Mouse (Mus musculus): ENCODE measurements around the gene Olfr1150-ps1. TPM values are rescaled to one million over a fixed set of nuclear protein-coding genes. Genes with fewer than 3 reads are reported as not detected.

The Olfr1150-ps1 gene
- polyA plus RNA-seq (2016; fragmentation: Nextera tagmentation; extraction: Ambion mirVana), result not detected in 2 replicates

GRCm38 (mm10) chr2:87843693-87844092, at the start of gene Olfr1150-ps1:
TSS of gene Olfr1150-ps1 (plus strand) at chr2:87843993.
- Histone ChIP-seq H3K27ac (no peak within 1 kb of the TSS), H3K36me3 (no peaks in the 10 kb centered on the region), H3K4me3 (no peak within 1 kb of the TSS), H3K27me3 (ENCODE audit: insufficient read depth, poor library complexity, severe bottlenecking) (no peaks in the 10 kb centered on the region), H3K9me3 (no peaks in the 10 kb centered on the region), H3K4me1 (replicated peaks) (no peaks in the 10 kb centered on the region)
- WGBS, result 86% methylated on average over 1 of the region's 1 CpGs
- no peak for DNase-seq (ENCODE audit: low spot score)

DNA sequence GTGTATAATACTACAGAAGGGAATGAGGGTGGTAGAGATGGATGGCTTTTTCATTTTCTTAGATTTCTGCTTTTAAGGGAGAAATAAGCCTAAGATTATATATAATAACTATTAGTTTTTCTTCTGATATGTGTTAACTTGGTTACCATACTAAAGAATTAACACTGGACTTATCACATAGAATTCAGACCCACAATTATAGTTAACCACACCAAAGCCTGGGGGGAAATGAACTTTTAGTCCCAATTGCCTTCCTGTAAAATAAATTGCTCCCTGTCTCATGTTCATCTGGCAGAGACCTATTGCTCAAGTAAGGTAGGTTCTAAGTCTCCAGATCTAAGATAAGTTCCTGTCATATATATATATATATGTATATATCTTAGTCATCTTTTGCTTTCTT, 43.5 kb upstream of the Olfr1150-ps1 start, which contains the start of gene Olfr1143:
Gene Olfr1143, plus strand, starts transcription at position 301 of the 400 bp plus-strand sequence.
- H3K27me3 ChIP-seq (ENCODE audit: insufficient read depth, poor library complexity, severe bottlenecking), result no peaks in the 10 kb centered on the region
- no peaks in the 10 kb centered on the region for H3K36me3 ChIP-seq
- H3K9me3 ChIP-seq, result no peaks in the 10 kb centered on the region
- H3K4me1 ChIP-seq (replicated peaks), result no peaks in the 10 kb centered on the region
- no peak within 1 kb of the TSS for H3K4me3 ChIP-seq
- no peak for DNase-seq (ENCODE audit: low spot score)
- no peak within 1 kb of the TSS for H3K27ac ChIP-seq

- Histone ChIP-seq H3K36me3 (no peaks in the 10 kb centered on the region), H3K4me1 (replicated peaks) (no peaks in the 10 kb centered on the region), H3K27ac (no peak within 1 kb of the TSS), H3K4me3 (no peak within 1 kb of the TSS), H3K9me3 (no peaks in the 10 kb centered on the region), H3K27me3 (ENCODE audit: insufficient read depth, poor library complexity, severe bottlenecking) (no peaks in the 10 kb centered on the region)
- DNase-seq (ENCODE audit: low spot score), result no peak
- WGBS, result 81% methylated on average over 1 of the region's 1 CpGs
These were observed 34.3 kb upstream of the Olfr1150-ps1 start, which contains the start of gene Olfr1145 for GRCm38 (mm10) chr2:87809522-87809921. TSS of gene Olfr1145 (plus strand) at chr2:87809822.

- WGBS, result 93% methylated on average over 1 of the region's 1 CpGs
- no peaks in the 10 kb centered on the region for H3K4me1 ChIP-seq (replicated peaks)
- no peaks in the 10 kb centered on the region for H3K9me3 ChIP-seq
These were observed 13.6 kb upstream of the Olfr1150-ps1 start, which contains the start of gene Olfr1148 for GRCm38 (mm10) chr2:87830233-87830632. TSS of gene Olfr1148 (plus strand) at chr2:87830533.

DNA sequence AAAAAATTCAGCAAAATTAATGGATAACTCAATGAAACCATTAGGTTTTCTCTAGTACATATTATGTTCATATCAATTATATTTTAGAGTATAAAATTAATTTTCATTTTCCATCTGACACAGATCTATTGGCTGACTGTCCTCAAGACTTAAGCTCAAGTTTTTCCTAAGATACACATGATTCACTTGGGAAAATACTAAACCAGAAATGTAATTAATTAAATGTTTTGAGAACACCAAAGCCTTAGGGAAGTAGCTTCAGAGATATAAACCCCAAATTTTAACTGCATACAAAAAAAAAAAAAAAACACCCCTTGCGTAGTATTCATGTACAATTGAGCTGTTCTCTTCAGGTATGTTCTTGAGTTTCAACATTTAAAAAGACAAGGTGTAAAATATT, 11.8 kb downstream of the Olfr1150-ps1 start, which contains the start of gene Olfr1151:
Gene Olfr1151, plus strand, starts transcription at position 301 of the 400 bp plus-strand sequence.
- no peak for DNase-seq (ENCODE audit: low spot score)
- H3K36me3 ChIP-seq, result no peaks in the 10 kb centered on the region
- H3K27ac ChIP-seq, result no peak within 1 kb of the TSS
- no peaks in the 10 kb centered on the region for H3K4me1 ChIP-seq (replicated peaks)
- H3K27me3 ChIP-seq (ENCODE audit: insufficient read depth, poor library complexity, severe bottlenecking), result no peaks in the 10 kb centered on the region
- WGBS, result 91% methylated on average over 1 of the region's 1 CpGs
- H3K9me3 ChIP-seq, result no peaks in the 10 kb centered on the region
- no peak within 1 kb of the TSS for H3K4me3 ChIP-seq

More at GRCm38 (mm10) chr2:87830233-87830632, 13.6 kb upstream of the Olfr1150-ps1 start, which contains the start of gene Olfr1148:
- no peak for DNase-seq (ENCODE audit: low spot score)
- no peaks in the 10 kb centered on the region for H3K36me3 ChIP-seq
- H3K27me3 ChIP-seq (ENCODE audit: insufficient read depth, poor library complexity, severe bottlenecking), result no peaks in the 10 kb centered on the region
- no peak within 1 kb of the TSS for H3K27ac ChIP-seq
- no peak within 1 kb of the TSS for H3K4me3 ChIP-seq

DNA sequence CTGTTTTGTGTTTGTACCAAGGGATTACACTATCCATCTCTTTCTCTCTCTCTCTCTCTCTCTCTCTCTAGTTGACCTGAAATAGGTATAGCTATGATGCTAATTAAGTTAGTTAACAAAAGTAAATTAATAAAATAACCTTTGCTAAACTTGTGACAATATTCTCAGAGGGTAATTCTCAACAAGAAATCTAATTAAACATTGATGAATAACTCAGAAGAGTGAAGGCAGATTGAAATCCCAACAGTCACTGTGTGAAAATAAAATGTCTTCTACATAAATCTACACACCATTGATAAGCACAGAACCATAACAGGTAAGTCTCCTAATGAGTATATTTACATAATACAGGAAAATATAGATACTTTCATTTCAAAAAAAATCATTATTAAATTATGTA, 22.4 kb downstream of the Olfr1150-ps1 start, which contains the start of gene Olfr1152:
Gene Olfr1152, plus strand, starts transcription at position 301 of the 400 bp plus-strand sequence.
- Histone ChIP-seq H3K4me1 (replicated peaks) (no peaks in the 10 kb centered on the region), H3K27me3 (ENCODE audit: insufficient read depth, poor library complexity, severe bottlenecking) (no peaks in the 10 kb centered on the region), H3K36me3 (no peaks in the 10 kb centered on the region), H3K27ac (no peak within 1 kb of the TSS), H3K9me3 (no peaks in the 10 kb centered on the region), H3K4me3 (no peak within 1 kb of the TSS)
- DNase-seq (ENCODE audit: low spot score), result no peak

GRCm38 (mm10) chr2:87894662-87895061, 50.9 kb downstream of the Olfr1150-ps1 start, which contains the start of gene Olfr1153:
TSS of gene Olfr1153 (plus strand) at chr2:87894962.
- Histone ChIP-seq H3K4me3 (no peak within 1 kb of the TSS), H3K27ac (no peak within 1 kb of the TSS), H3K36me3 (no peaks in the 10 kb centered on the region), H3K9me3 (no peaks in the 10 kb centered on the region), H3K27me3 (ENCODE audit: insufficient read depth, poor library complexity, severe bottlenecking) (no peaks in the 10 kb centered on the region), H3K4me1 (replicated peaks) (no peaks in the 10 kb centered on the region)
- WGBS, result 82% methylated on average over 1 of the region's 1 CpGs
- no peak for DNase-seq (ENCODE audit: low spot score)

Other genes with a start within 250 kb of the Olfr1150-ps1 start
- gene Olfr1130, start 237.8 kb upstream of the Olfr1150-ps1 start, polyA plus RNA-seq (2016; fragmentation: Nextera tagmentation; extraction: Ambion mirVana), result not detected in 2 replicates
- not detected in 2 replicates for gene Olfr1131, start 216.9 kb upstream of the Olfr1150-ps1 start, polyA plus RNA-seq (2016; fragmentation: Nextera tagmentation; extraction: Ambion mirVana)
- not detected in 2 replicates for gene Olfr1132, start 206.5 kb upstream of the Olfr1150-ps1 start, polyA plus RNA-seq (2016; fragmentation: Nextera tagmentation; extraction: Ambion mirVana)
- not detected in 2 replicates for gene Olfr1133, start 196.6 kb upstream of the Olfr1150-ps1 start, polyA plus RNA-seq (2016; fragmentation: Nextera tagmentation; extraction: Ambion mirVana)
- not detected in 2 replicates for gene Olfr1134, start 185.5 kb upstream of the Olfr1150-ps1 start, polyA plus RNA-seq (2016; fragmentation: Nextera tagmentation; extraction: Ambion mirVana)
- not detected in 2 replicates for gene Olfr1135, start 170.3 kb upstream of the Olfr1150-ps1 start, polyA plus RNA-seq (2016; fragmentation: Nextera tagmentation; extraction: Ambion mirVana)
- gene Olfr1136, start 150.0 kb upstream of the Olfr1150-ps1 start, polyA plus RNA-seq (2016; fragmentation: Nextera tagmentation; extraction: Ambion mirVana), result not detected in 2 replicates
- not detected in 2 replicates for gene Olfr1137, start 130.8 kb upstream of the Olfr1150-ps1 start, polyA plus RNA-seq (2016; fragmentation: Nextera tagmentation; extraction: Ambion mirVana)
- gene Olfr1138, start 104.0 kb upstream of the Olfr1150-ps1 start, polyA plus RNA-seq (2016; fragmentation: Nextera tagmentation; extraction: Ambion mirVana), result not detected in 2 replicates
- not detected in 2 replicates for gene Olfr1140, start 100.2 kb upstream of the Olfr1150-ps1 start, polyA plus RNA-seq (2016; fragmentation: Nextera tagmentation; extraction: Ambion mirVana)
- gene Olfr1141, start 90.0 kb upstream of the Olfr1150-ps1 start, polyA plus RNA-seq (2016; fragmentation: Nextera tagmentation; extraction: Ambion mirVana), result not detected in 2 replicates
- not detected in 2 replicates for gene Olfr152, start 64.5 kb upstream of the Olfr1150-ps1 start, polyA plus RNA-seq (2016; fragmentation: Nextera tagmentation; extraction: Ambion mirVana)
- not detected in 2 replicates for gene Olfr1143, start 43.4 kb upstream of the Olfr1150-ps1 start, polyA plus RNA-seq (2016; fragmentation: Nextera tagmentation; extraction: Ambion mirVana)
- not detected in 2 replicates for gene Olfr1145, start 34.2 kb upstream of the Olfr1150-ps1 start, polyA plus RNA-seq (2016; fragmentation: Nextera tagmentation; extraction: Ambion mirVana)
- gene Olfr1148, start 13.5 kb upstream of the Olfr1150-ps1 start, polyA plus RNA-seq (2016; fragmentation: Nextera tagmentation; extraction: Ambion mirVana), result not detected in 2 replicates
- not detected in 2 replicates for gene Olfr1151, start 11.9 kb downstream of the Olfr1150-ps1 start, polyA plus RNA-seq (2016; fragmentation: Nextera tagmentation; extraction: Ambion mirVana)
- not detected in 2 replicates for gene Olfr1152, start 22.5 kb downstream of the Olfr1150-ps1 start, polyA plus RNA-seq (2016; fragmentation: Nextera tagmentation; extraction: Ambion mirVana)
- not detected in 2 replicates for gene Olfr1153, start 51.0 kb downstream of the Olfr1150-ps1 start, polyA plus RNA-seq (2016; fragmentation: Nextera tagmentation; extraction: Ambion mirVana)
- not detected in 2 replicates for gene Olfr1154, start 61.2 kb downstream of the Olfr1150-ps1 start, polyA plus RNA-seq (2016; fragmentation: Nextera tagmentation; extraction: Ambion mirVana)
- not detected in 2 replicates for gene Olfr1155, start 101.1 kb downstream of the Olfr1150-ps1 start, polyA plus RNA-seq (2016; fragmentation: Nextera tagmentation; extraction: Ambion mirVana)
- not detected in 2 replicates for gene Olfr1156, start 109.1 kb downstream of the Olfr1150-ps1 start, polyA plus RNA-seq (2016; fragmentation: Nextera tagmentation; extraction: Ambion mirVana)
- not detected in 2 replicates for gene Olfr1157, start 124.3 kb downstream of the Olfr1150-ps1 start, polyA plus RNA-seq (2016; fragmentation: Nextera tagmentation; extraction: Ambion mirVana)
- gene Olfr74, start 130.7 kb downstream of the Olfr1150-ps1 start, polyA plus RNA-seq (2016; fragmentation: Nextera tagmentation; extraction: Ambion mirVana), result not detected in 2 replicates
- gene Olfr1158, start 146.1 kb downstream of the Olfr1150-ps1 start, polyA plus RNA-seq (2016; fragmentation: Nextera tagmentation; extraction: Ambion mirVana), result not detected in 2 replicates
- not detected in 2 replicates for gene Olfr1160, start 164.3 kb downstream of the Olfr1150-ps1 start, polyA plus RNA-seq (2016; fragmentation: Nextera tagmentation; extraction: Ambion mirVana)
- not detected in 2 replicates for gene Olfr1161, start 178.8 kb downstream of the Olfr1150-ps1 start, polyA plus RNA-seq (2016; fragmentation: Nextera tagmentation; extraction: Ambion mirVana)
- not detected in 2 replicates for gene Olfr73, start 193.7 kb downstream of the Olfr1150-ps1 start, polyA plus RNA-seq (2016; fragmentation: Nextera tagmentation; extraction: Ambion mirVana)
- not detected in 2 replicates for gene Olfr1162, start 207.1 kb downstream of the Olfr1150-ps1 start, polyA plus RNA-seq (2016; fragmentation: Nextera tagmentation; extraction: Ambion mirVana)
- not detected in 2 replicates for gene Olfr1163, start 227.8 kb downstream of the Olfr1150-ps1 start, polyA plus RNA-seq (2016; fragmentation: Nextera tagmentation; extraction: Ambion mirVana)
- not detected in 2 replicates for gene Olfr1164, start 250.0 kb downstream of the Olfr1150-ps1 start, polyA plus RNA-seq (2016; fragmentation: Nextera tagmentation; extraction: Ambion mirVana)